Mouse (Mus musculus) spleen, postnatal 36 days (tissue): ENCODE results near the gene Rbm8a.
"Not testable (repeated sequence)": the region's sequence is repeated elsewhere in the genome, so short reads cannot be mapped to it uniquely, and the experiment has no call there.

ENCODE experiments used
- DNase-seq, 2 experiments: peaks; one replicate each; pipeline ENCODE4 v3.0.0; 2022; ENCODE audit warnings: low spot score in 2 of 2, mixed read lengths in 1 of 2

Rbm8a gene

DNA sequence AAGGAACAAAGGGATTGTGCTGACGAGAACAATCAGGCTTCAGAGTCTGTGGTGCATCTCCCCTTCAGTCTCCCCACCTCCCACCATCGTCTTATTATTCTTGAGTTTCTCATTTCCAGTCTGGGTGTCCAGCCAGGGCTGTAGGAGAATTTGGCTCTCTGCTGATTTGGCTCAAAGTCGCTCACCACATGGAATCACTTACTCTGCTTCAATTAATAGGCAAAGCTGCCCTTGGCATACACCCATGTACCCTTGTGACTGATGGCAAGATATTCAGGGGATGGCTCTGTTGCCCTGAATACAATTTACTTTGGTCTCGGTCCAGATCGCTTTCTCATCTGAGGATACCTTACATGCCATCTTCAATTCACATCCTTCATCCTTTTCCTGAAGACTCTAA, 26.4 kb upstream of the Rbm8a start:
- DNase-seq: no peak

DNA sequence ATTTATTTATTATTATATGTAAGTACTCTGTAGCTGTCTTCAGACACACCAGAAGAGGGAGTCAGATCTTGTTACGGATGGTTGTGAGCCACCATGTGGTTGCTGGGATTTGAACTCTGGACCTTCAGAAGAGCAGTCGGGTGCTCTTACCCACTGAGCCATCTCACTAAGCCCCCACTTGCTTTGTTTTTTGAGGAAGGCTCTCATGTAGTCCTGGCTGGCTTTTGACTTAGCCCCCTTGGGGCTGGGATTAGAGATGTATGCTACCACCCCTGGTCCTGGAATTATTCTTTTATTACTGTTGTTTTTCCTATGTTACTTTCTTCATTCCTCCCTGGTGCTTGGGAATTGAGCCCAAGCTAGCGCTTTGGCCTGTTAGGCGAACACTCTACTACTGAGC, 23.7 kb upstream of the Rbm8a start:
- DNase-seq: not testable (repeated sequence)

DNA sequence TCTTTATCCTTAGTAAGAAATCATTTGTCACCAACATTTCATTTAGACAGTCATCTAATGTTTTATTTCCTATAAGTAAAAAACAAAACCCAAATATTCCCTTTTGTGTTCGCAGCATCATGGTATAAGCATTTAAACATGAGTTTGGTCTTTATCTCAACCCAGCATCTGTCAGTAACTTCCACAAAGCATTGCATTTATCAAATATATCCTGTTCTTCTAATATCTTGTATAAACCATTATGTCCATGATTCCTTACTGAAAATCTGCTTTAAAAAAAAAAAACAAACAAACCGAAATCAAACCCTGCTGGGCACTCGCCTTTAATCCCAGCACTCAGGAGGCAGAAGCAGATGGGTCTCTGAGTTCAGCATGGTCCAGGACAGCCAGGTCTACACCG, 23.1 kb upstream of the Rbm8a start:
- DNase-seq: no peak

DNA sequence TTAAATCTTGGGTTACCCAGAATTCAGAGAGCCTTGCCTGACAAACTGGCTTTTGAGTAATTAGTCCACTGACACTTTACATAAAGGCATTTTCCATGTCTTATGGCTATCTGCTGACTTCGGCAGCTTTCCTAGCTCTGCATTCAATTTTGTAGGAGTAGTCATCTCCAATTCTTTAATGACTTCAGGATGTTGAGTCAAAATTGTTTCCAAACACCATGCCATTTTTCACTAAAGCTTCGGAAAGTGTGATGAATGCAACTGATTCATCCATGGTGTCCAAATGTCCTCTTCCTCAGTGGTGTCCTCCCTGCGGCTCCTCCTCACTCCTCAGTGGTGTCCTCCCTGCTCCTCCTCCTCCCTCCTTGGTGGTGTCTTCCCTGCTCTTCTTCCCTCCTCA, 11.8 kb upstream of the Rbm8a start:
- no peak for DNase-seq

DNA sequence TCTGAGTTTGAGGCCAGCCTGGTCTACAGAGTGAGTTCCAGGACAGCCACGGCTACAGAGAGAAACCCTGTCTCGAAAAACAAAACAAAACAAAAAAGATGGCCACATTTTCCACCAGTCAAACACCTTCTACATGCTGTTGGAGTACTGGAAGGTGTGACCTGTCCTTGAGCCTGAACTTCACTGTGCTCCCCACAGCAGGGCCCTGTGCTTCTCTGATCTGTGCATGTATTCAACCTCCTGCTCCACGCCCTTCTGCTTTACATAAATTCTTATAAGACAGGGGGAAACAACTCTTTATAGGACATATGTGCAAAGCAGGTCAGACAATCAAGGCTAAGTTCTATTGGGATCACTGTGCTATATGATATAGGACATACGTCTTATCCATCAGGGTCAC, 6.5 kb upstream of the Rbm8a start:
- no peak for DNase-seq

DNA sequence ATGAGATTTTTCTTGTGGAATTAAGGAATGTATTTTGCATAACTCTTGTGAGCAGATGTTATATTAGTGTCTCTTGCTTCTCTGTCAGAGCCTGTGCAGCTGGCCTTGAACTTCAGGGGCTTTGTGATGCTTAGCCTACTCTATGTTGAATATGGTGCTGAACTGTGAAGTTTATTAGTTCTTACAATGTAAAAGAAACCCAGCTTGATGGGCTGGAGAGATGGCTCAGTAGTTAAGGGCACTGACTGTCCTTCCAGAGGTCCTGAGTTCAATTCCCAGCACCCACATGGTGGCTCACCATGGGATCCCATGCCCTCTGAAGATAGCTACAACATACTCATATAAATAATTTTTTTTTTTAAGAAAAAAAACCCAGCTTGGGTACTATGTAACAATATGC, 2.3 kb downstream of the Rbm8a start:
- DNase-seq: no peak

DNA sequence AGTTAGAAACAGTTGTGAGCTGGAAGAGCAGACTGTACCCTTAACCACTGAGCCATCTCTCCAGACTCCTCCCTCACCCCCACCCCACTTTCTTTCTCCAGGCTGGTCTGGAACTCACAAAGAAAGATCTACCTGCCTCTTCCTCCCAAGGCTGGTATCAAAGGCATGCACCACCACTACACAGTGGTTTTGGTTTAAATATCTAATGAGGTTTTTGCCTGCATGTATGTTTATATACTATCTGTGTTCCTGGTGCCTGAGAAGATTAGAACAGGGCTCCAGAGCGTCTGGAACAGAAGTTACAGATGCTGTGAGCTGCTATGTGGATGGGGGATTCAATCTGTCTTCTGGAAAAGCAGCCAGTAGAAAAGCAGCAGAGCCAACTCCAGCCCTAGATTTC, 4.3 kb downstream of the Rbm8a start:
- DNase-seq: no peak

DNA sequence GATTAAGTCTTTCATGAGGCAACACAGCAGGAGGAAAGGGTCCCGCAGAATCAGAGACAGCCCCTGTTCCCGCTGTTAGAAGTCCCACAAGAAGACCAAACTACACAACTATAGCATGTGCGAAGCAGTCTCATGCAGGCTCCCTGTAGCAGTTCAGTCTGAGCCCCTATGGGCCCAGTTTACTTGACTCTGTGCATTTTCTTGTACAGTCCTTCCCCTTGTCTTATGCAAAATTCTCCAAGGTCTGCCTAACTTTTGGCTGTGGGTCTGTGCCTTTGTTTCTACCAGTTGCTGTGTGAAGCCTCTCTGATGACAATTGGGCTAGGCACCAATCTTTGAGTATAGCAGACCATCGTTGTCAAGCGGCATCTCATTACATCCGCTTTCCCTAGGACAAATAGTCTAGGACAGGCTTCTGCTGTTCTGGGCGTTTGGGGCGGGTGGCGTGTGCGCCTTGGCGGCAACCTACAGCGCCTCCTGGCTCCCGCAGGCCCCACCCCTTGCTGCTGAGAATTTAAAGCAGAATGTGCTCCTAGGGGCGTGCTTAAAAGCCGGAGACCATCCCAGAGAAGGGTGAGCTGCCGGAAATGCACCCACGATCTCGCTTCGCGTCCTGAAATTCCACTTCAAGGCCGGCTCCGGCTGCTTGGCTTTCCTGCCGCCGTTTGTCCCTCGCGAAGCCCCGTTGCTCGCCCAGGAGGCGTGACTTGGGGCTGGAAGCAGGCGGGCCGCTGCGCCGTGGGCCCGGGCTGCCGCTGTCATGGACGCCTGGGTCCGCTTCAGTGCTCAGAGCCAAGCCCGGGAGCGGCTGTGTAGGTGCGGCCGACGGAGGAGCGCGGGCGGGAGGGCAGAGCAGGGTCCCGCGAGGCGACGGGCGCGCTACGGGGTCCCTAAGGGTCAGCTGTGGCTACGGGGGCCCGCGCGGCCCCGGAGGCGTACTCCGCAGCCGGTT, 5.5 kb downstream of the Rbm8a start, which contains the start of the genes Pex11b and Gm42957:
Gene Pex11b, plus strand, starts transcription at position 449 of the 952 bp plus-strand sequence.
Gene Gm42957, plus strand, starts transcription at position 547 of the 952 bp plus-strand sequence.
- DNase-seq: peak; percentile 74 to 76

DNA sequence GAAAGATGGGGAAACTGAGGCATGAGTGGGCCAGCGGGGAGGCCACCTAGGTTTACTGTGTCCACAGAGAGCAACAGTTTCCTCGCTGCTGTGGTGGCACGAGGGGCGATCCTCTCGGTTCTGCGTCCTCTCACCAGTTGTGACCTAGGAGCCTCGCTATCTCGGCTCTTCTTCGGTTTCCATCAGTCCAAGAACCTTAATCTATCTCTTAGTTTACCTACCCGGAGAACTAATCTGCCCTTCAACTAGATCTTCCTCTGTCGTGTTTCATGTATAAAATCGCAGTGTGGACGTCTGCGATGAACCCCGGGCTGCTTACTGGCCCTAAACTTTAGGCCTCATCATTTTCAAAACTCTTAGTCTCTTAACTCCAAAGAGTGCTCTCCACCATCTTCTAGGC, 6.2 kb downstream of the Rbm8a start:
- no peak for DNase-seq

DNA sequence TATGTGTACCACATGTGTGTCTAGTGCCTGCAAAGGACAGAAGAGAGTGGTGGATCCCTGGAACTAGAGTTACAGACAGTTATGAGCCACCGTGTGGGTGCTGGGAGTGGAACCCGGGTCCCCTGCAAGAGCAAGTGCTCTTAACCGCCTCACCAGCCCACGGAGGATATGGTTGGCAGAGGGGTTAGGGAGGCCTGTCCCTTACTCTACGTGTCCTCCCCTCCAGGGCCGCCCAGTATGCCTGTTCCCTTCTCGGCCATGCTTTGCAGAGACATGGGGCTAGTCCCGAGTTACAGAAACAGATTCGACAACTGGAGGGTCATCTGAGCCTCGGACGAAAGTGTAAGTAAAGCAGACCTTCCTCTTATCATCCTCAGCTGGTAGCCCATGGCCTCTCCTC, 6.7 kb downstream of the Rbm8a start:
- DNase-seq: no peak

DNA sequence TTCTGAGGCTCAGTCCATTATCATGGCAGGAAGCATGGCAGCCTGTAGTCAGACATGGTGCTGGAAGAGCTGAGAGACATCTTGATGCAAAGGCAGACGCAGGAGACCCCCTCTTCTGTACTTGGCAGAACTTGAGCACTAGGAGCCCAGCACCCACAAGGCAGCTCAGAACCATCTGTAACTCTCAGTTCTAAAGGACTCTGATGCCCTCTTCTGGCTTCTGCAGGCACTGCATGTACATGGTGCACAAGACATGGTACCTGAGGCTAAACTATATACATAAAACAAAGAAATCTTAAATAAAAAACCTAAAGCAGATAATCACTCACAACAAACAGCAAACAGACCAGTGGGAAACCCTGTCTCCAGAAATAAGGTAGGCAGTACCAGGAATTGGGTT, 9.5 kb downstream of the Rbm8a start:
- DNase-seq: peak; percentile 58 to 66

DNA sequence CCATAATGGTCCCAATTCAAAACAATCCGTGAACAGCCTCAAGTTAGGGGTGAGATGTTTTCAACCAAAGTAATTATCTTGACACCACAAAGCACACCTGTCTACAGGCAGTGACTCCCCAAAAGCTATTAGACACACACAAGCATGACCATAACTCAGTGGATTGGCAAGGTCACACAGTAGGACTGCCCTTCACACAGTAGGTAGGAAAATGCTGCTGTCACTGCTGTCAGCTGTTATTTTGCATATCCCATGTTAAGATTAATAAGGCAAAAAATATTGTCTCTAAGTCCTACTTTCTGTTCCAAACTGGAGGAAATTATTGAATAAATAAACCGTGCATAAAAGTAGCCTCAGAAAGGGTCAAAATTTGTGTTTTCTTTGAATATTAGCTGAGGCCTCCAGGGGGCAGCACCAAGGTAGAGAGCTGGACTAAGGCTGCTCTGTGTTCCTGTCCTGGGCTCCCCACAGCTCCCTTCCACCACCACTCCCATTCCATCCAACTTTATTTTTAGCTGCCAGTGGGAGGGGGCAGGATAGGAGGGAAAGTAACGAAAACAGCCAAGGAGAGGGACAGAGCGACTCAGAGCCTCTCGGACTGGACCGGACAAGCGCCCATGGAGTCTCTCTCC, 15.4 kb downstream of the Rbm8a start, which contains the start of gene Itga10:
Gene Itga10, plus strand, starts transcription at position 567 of the 632 bp plus-strand sequence.
- peak in 1 of 2 experiments; percentile 14 for DNase-seq

DNA sequence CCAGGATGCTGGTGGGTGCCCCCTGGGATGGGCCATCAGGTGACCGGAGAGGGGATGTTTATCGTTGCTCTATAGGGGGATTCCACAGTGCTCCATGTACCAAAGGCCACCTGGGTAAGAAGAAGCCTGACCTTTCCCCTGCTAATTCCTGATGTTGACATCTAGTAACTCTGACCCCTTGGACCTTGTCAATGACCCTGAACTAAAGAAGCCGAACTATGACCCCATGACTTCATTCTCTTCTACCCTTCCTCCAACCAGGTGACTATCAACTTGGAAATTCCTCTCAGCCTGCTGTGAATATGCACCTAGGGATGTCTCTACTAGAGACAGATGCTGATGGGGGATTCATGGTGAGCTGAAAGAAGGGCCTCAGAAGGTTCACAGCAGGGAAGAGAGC, 17.6 kb downstream of the Rbm8a start:
- DNase-seq: no peak

DNA sequence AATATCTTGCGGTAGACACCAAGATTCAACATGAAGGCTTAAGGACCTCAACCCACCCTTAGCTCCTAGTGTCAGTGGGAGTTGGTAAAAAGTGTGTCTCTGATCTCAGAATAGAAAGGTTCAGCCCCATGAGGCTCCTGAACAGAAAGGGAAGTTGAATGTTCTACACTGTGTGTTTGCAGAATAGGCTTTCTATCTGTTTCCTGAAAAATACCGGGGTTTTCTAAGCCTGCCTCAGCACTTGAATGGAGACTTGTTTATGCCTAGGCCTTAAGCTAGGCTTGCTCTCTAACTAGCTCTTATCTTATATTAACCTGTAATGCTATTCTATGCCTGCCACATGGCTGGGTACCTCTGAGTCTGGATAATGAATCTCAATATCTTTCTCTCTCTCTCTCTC, 31.2 kb downstream of the Rbm8a start:
- peak; percentile 24 to 47 for DNase-seq

DNA sequence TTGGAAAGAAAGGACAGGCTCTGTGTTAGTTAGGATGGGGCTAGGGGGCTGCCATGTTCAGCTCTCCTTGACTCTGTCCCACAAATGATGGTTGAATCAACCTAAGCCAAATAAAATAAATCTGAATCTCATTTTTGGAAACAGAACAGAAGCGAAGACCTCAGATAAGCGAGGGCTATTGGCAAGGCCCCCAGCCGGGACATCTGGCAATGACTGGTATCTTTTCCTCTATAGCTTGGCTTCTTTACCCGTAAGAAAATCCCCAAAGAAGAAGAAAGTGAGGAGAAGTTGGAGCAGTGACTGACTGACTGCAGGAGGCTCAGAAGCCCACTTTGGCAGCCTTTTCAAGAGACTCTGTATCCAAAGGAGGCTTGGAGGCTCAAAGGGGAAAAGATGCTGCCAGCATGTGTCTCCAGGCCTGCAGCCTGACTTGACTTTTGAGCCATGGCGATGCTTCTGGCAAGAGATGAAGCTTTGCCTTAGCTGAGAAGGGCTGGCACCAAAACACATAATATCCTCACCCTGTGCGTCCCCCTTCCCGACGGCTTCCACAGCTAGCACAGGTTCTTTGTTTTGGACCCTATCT, 33.1 kb downstream of the Rbm8a start:
- DNase-seq: no peak

DNA sequence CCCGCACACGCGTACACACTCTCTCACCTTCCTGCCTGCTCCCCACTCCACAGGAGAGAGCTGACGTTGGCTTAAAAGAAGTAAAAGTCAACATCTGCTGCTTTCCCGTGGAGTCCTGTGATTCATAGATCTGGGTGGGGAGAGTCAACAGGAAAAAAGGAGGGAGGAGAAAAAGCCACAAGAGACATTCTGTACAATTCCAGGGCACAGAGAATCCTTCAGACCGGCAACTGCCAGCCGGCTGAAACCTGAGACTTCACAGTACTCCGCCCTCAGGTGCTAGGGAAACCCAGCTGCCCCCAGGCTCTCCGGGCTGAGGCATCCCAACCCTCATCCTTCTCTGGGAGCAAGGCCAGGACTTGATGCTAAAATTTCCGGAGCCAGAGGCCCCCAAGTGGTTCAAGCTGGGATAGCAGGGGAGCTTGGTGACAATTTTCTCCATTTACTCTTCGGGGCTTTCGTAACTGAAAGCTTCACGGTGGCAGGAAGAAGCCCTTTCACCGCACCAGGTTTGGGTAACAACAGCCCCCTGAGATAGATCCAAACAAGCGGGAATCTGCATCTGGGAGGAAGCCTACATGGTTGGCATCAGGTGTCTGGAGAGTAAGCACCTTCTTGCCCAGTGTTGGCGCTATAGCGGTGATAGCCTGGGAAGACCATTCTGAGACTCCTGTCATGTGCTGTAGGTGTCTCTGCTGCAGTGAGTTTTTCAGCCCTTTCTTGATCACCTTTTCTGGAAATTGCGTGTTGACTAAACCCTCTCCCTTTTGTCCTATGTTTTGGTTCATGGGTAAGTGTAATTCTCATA, 33.9 kb downstream of the Rbm8a start:
- peak; percentile 31 to 50 for DNase-seq

DNA sequence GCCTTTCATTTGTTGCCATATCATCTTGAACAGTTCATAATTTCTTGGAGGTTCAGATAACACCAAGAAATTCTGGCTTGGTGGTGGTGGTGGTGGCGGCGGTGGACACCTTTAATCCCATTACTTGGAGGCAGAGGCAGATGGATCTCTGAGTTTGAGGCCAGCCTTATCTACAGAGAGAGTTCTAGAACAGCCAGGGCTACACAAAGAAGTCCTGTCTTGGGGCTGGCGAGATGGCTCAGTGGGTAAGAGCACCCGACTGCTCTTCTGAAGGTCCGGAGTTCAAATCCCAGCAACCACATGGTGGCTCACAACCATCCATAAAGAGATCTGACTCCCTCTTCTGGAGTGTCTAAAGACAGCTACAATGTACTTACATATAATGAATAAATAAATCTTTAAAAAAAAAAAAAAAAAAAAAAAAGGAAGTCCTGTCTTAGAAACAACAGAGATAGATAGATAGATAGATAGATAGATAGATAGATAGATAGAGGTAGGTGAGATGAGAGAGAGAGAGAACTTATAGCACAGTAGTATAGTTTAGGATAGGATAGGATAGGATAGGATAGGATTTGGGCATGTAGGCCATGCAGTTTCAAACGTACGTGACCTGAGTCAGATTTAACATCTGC, 36.1 kb downstream of the Rbm8a start:
- not testable (repeated sequence) for DNase-seq

DNA sequence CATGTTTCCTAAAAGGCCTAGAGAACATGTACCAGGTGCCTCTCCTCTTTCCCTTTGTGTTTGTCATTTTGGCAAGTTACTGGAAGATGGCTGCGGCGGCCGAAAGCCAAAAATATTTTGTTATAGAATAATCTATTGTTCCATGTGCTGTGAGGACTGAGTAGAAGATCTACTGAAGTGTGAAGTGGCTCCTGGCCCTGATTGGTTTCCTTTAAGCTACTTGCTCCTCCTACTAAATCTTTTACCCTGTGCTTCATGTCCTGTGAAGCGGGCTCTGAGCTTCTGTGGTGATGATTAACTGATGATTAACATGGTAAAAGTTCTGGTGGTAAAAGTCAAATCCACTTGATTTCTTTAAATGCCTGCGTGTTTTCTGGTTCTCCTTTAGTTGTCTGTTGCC, 37.2 kb downstream of the Rbm8a start:
- no peak for DNase-seq

DNA sequence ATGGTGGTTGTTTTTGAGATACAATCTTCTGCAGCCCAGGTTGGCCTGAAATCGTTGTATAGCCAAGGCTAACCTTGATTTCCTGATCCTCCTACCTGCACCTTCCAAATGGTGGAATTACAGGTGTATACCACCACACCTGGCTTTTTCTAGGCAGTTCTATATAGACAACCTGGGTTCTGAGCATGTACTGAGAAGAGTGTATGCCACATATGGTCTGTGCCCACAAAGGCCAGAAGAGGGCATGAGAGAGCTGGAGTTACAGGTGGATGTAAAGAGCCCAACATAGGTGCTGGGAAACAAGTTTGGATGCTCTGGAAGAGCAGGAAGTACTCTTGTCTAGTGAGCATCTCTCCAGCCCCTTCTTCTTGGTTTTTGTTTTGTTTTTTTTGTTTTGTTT, 37.6 kb downstream of the Rbm8a start:
- DNase-seq: no peak

DNA sequence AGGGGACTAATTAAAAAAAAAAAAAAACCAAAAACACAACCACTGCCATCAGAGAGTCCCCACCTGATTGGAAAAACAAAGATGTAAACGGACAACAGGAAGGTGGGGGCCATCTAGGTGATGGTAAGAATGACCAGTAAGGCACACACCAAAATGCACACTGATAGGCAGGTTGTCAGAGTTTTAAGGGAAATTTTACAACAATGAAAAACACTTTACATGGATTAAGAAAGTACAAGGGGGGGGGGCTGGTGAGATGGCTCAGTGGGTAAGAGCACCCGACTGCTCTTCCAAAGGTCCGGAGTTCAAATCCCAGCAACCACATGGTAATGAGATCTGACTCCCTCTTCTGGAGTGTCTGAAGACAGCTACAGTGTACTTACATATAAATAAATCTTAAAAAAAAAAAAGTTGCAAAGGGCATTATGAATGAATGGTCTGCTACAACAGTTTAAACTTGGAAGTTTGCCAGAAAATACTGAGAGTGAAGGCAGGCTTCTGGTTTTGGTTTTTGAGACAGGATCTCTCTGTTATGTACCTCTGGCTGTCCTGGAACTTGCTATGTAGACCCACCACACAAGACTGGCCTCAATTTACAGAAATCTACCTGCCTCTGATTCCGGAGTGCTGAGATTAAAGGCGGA, 38.8 kb downstream of the Rbm8a start:
- no peak for DNase-seq
